Mouse (Mus musculus) Patski (cell line): Measurements from ENCODE around the gene Cep112. TPM values are rescaled to one million over a fixed set of nuclear protein-coding genes. Genes with fewer than 3 reads are reported as not detected.

Experiments
- ATAC-seq: fragments of 100-300 bp; one replicate; pipeline ENCODE4 v1.8.0; 2021
- CTCF ChIA-PET: fragments of 350-600 bp; sonication (Branson Sonifier 250); formaldehyde crosslinking; loops from one replicate; lab custom pipeline; 2022; ENCODE audit warnings: inconsistent platforms; lab: Charles Lee
- POLR2A ChIA-PET: fragments of 350-600 bp; sonication (Branson Sonifier 250); formaldehyde crosslinking; loops from one replicate; lab custom pipeline; 2022; ENCODE audit warnings: antibody characterized with exemption, inconsistent platforms; lab: Charles Lee
- DNase-seq: peaks from one replicate; pipeline ENCODE4 v3.0.0-alpha.2; 2011; ENCODE audit warnings: low read depth, low spot score
- H3K27me3 ChIP-seq: fragments of 371-371 bp; one replicate; pipeline ENCODE4 v1.5.1; 2021
- CTCF ChIP-seq: fragments of 100-300 bp; IDR thresholded peaks from one replicate; pipeline ENCODE4 v1.5.1; 2021
- in situ Hi-C: fragments of 300-500 bp; cut with MboI; formaldehyde crosslinking; loops from 3 replicates; pipeline ENCODE4 v1.11.1; 2018; ENCODE audit warnings: low pct_unique_long_range_greater_than_20kb, mixed read lengths
- polyA plus RNA-seq: library from polyadenylated mRNA; unstranded; gene quantifications from one replicate; pipeline ENCODE4 v1.2.3, GENCODE M21; 2021

Gene Cep112
- polyA plus RNA-seq, 1 experiment from 2014 or later: 9.7 TPM

GRCm38 (mm10) chr11:108489863-108490262 is 64.9 kb downstream of the Cep112 start:
- in situ Hi-C loops: no loop called here
- POLR2A ChIA-PET: no interaction called here

GRCm38 (mm10) chr11:108508190-108508589 is 83.2 kb downstream of the Cep112 start:
- no peak for DNase-seq

More at GRCm38 (mm10) chr11:108489863-108490262, 64.9 kb downstream of the Cep112 start:
- ATAC-seq (no peak), DNase-seq (no peak)
- CTCF ChIA-PET: interaction anchor here (1.0 to 1.2 kb wide), 2 partner anchors 9 to 28 kb away, joined by 3 read pairs; no protein-coding TSS in a partner anchor
- no peak for TF ChIP-seq CTCF
- no peaks in the 10 kb centered on the region for H3K27me3 ChIP-seq

GRCm38 (mm10) chr11:108527725-108528363 is 102.9 kb downstream of the Cep112 start:
- CTCF ChIA-PET: no interaction called here
- in situ Hi-C loops: no loop called here
- no peak for ATAC-seq

More at GRCm38 (mm10) chr11:108508190-108508589, 83.2 kb downstream of the Cep112 start:
- POLR2A ChIA-PET: no interaction called here
- CTCF ChIA-PET: interaction anchor here (0.7 kb wide), 1 partner anchor 10 kb away, joined by 3 read pairs; no protein-coding TSS in a partner anchor
- no peak for TF ChIP-seq CTCF
- in situ Hi-C loops: no loop called here
- ATAC-seq: no peak
- no peaks in the 10 kb centered on the region for H3K27me3 ChIP-seq

DNA sequence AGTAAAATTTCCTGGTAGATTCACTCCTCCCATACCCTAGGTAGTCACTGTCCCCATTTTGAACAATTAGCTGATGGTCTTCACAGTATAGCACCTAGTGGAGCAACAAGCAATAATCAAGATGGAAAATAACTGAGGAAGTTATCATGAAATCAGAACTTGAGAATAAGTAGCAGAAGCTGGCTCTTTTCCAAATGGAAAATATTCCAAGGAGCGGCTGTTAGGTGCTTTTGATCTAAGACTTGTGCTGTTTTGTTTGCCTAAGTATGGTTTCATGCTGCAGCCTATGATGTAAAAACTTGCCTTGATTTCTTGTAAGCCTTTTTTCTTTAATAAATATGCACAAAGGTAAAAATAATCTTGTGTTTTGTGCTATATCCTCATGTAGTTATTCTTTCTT is 107.9 kb downstream of the Cep112 start:
- no peak for DNase-seq
- no peak for TF ChIP-seq CTCF
- in situ Hi-C loops: no loop called here
- ATAC-seq: no peak
- POLR2A ChIA-PET: no interaction called here
- no peaks in the 10 kb centered on the region for H3K27me3 ChIP-seq
- CTCF ChIA-PET: interaction anchor here (1.5 kb wide), 1 partner anchor 9 kb away, joined by 3 read pairs; no protein-coding TSS in a partner anchor

More at GRCm38 (mm10) chr11:108527725-108528363, 102.9 kb downstream of the Cep112 start:
- POLR2A ChIA-PET: no interaction called here
- TF ChIP-seq CTCF: no peak
- DNase-seq: no peak
- H3K27me3 ChIP-seq: no peaks in the 10 kb centered on the region

- in situ Hi-C loops: no loop called here
- no peak for TF ChIP-seq CTCF
- H3K27me3 ChIP-seq: no peaks in the 10 kb centered on the region
- DNase-seq: no peak
- ChIA-PET CTCF (interaction anchor here (1.5 kb wide), 1 partner anchor 11 kb away, joined by 3 read pairs; no protein-coding TSS in a partner anchor), POLR2A (no interaction called here)
- ATAC-seq: no peak
Measured at GRCm38 (mm10) chr11:108534014-108534413, 109.0 kb downstream of the Cep112 start.

- POLR2A ChIA-PET: no interaction called here
- CTCF ChIA-PET: no interaction called here
- in situ Hi-C loops: no loop called here
- ATAC-seq (no peak), DNase-seq (no peak)
- TF ChIP-seq CTCF: no peak
- no peaks in the 10 kb centered on the region for H3K27me3 ChIP-seq
Measured at GRCm38 (mm10) chr11:108552997-108553622, 128.1 kb downstream of the Cep112 start.

GRCm38 (mm10) chr11:108553881-108554280 is 128.9 kb downstream of the Cep112 start:
- DNase-seq: no peak
- TF ChIP-seq CTCF: no peak
- ChIA-PET CTCF (no interaction called here), POLR2A (no interaction called here)
- no peaks in the 10 kb centered on the region for H3K27me3 ChIP-seq
- in situ Hi-C loops: no loop called here
- no peak for ATAC-seq

- no peaks in the 10 kb centered on the region for H3K27me3 ChIP-seq
- DNase-seq (no peak), ATAC-seq (no peak)
- CTCF ChIA-PET: interaction anchor here (1.2 kb wide), 1 partner anchor 35 kb away, joined by 3 read pairs; no protein-coding TSS in a partner anchor
- POLR2A ChIA-PET: no interaction called here
- no peak for TF ChIP-seq CTCF
- in situ Hi-C loops: no loop called here
Measured at GRCm38 (mm10) chr11:108558544-108558943, 133.6 kb downstream of the Cep112 start.

DNA sequence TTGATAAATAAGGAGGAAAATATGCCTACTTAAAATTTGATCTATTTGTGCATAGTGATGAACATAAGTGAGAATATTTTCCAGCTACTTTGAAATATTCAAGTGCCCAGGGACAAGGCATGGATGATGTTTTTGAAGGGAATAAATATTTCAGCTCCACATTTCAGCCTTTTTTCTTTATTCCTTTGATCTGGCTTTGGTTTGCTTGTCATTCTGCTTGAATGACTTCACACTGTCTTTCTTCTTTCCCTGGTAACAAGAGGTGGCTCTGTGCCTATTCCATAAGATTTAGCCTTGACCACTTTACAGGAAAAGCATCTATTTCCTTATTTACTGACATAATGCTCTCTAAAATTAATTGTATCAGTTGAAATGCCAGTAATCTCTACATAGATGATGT is 134.5 kb downstream of the Cep112 start:
- TF ChIP-seq CTCF: no peak
- H3K27me3 ChIP-seq: no peaks in the 10 kb centered on the region
- in situ Hi-C loops: no loop called here
- ChIA-PET POLR2A (no interaction called here), CTCF (interaction anchor here (1.2 to 1.4 kb wide), 2 partner anchors 13 to 34 kb away, joined by 3 to 4 read pairs; no protein-coding TSS in a partner anchor)
- no peak for DNase-seq
- ATAC-seq: no peak

GRCm38 (mm10) chr11:108562076-108562475 is 137.1 kb downstream of the Cep112 start:
- no peak for TF ChIP-seq CTCF
- in situ Hi-C loops: no loop called here
- CTCF ChIA-PET: interaction anchor here (1.0 kb wide), 1 partner anchor 13 kb away, joined by 3 read pairs; no protein-coding TSS in a partner anchor
- no peak for DNase-seq
- ATAC-seq: no peak
- POLR2A ChIA-PET: interaction anchor here (1.0 kb wide), 2 partner anchors 10 to 12 kb away, joined by 3 to 7 read pairs; no protein-coding TSS in a partner anchor
- H3K27me3 ChIP-seq: no peaks in the 10 kb centered on the region
